Mouse (Mus musculus): Measurements from ENCODE around the gene Aqp9.

- TF ChIP-seq CTCF (IDR thresholded peaks at IDR 0.05; ENCODE audit: insufficient read depth, low read depth, low read length): no peak
- no peak for TF ChIP-seq POLR2A (IDR thresholded peaks at IDR 0.05; ENCODE audit: insufficient read depth, low read depth, low read length)
These were observed 19.6 kb downstream of the Aqp9 start for GRCm38 (mm10) chr9:71148890-71149289.

Measured in olfactory bulb, adult 2 months (tissue).